Mouse (Mus musculus) kidney, embryonic 14.5 days (tissue): ENCODE results near the gene Use1. TPM values are rescaled to one million over a fixed set of nuclear protein-coding genes. Genes with fewer than 3 reads are reported as not detected.

Experiments used
- ATAC-seq: fragments of 200-750 bp; cut with Nextera tagmentation; 2 replicates; pipeline ENCODE4 v1.8.0; 2017; ENCODE audit warnings: moderate number of reproducible peaks, mild to moderate bottlenecking, moderate TSS enrichment, moderate library complexity; ENCODE audit not compliant: low FRiP score, low TSS enrichment
- H3K27ac ChIP-seq: fragments of 300-500 bp; sonication (generic); 2 replicates; pipeline ENCODE4 v1.5.1; 2014; ENCODE audit warnings: low read depth, mild to moderate bottlenecking, low read length, moderate library complexity, mixed read lengths
- H3K27me3 ChIP-seq: fragments of 300-500 bp; sonication (generic); 2 replicates; pipeline ENCODE4 v1.6.1; 2014; ENCODE audit warnings: mild to moderate bottlenecking, low read length; ENCODE audit not compliant: control insufficient read depth, insufficient read depth
- H3K36me3 ChIP-seq: fragments of 300-500 bp; sonication (generic); 2 replicates; pipeline ENCODE4 v1.6.1; 2014; ENCODE audit warnings: low read length, mixed read lengths; ENCODE audit not compliant: control insufficient read depth, insufficient read depth
- H3K4me1 ChIP-seq: fragments of 300-500 bp; sonication (generic); 2 replicates; pipeline ENCODE4 v1.6.1; 2014; ENCODE audit warnings: low read length, mixed read lengths; ENCODE audit not compliant: control insufficient read depth, insufficient read depth
- H3K4me2 ChIP-seq: fragments of 300-500 bp; sonication (generic); replicated peaks from 2 replicates; pipeline ENCODE4 v1.6.1; 2014; ENCODE audit warnings: low read depth, mild to moderate bottlenecking, low read length
- H3K4me3 ChIP-seq: fragments of 300-500 bp; sonication (generic); 2 replicates; pipeline ENCODE4 v1.5.1; 2014; ENCODE audit warnings: mild to moderate bottlenecking, low read length
- H3K9ac ChIP-seq: fragments of 300-500 bp; sonication (generic); 2 replicates; pipeline ENCODE4 v1.6.1; 2014; ENCODE audit warnings: low read depth, mild to moderate bottlenecking, low read length, moderate library complexity
- H3K9me3 ChIP-seq: fragments of 300-500 bp; sonication (generic); 2 replicates; pipeline ENCODE4 v1.6.1; 2016; ENCODE audit warnings: low read length; ENCODE audit not compliant: control insufficient read depth
- WGBS: fragments of 180-500 bp; shearing (Covaris S2); extraction: QIAGEN DNeasy Blood & Tissue Kit; methylation state at CpG from one replicate; pipeline ENCODE4 v1.1.7; 2014; 5-methylcytosine and 5-hydroxymethylcytosine counted together
- polyA plus RNA-seq: library from polyadenylated mRNA; unstranded; fragments of >200 nt; fragmentation: Nextera tagmentation; extraction: Ambion mirVana; gene quantifications from 2 replicates; pipeline ENCODE4 v1.2.1, GENCODE M21; 2014

Gene Use1
- polyA plus RNA-seq, 1 experiment from 2014 or later: 112 TPM

GRCm38 (mm10) chr8:71404011-71404410 lies 37.4 kb downstream of the Use1 start:
- no peaks in the 10 kb centered on the region for H3K9me3 ChIP-seq
- no peaks in the 10 kb centered on the region for H3K27me3 ChIP-seq
- peaks cover 43% of the 10 kb centered on the region for H3K36me3 ChIP-seq
- ATAC-seq: no peak
- no peak overlapping the region for H3K9ac ChIP-seq
- no peak overlapping the region for H3K4me2 ChIP-seq
- no peak overlapping the region for H3K27ac ChIP-seq
- 89% methylated on average over 8 of the region's 8 CpGs for WGBS
- H3K4me3 ChIP-seq: no peak overlapping the region
- peaks cover 15% of the 10 kb centered on the region for H3K4me1 ChIP-seq

DNA sequence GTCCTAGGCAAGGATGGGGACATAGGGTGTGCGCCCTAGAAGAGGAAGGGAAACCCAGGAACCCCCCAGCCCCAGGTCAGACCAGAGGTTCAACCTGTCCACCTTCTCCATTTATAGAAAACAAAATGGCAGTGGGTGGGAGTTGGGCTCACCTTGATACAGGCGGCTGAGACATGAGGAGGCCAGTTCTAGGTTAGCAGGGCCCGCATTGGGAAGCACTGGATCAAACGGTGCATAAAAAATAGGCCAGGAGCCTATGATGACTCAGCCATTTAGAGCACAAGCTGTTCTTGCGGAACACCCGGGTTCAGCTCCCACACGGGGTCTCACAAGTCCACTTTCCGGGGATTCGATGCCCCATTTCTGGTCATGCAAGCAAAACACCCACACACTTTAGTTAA lies 38.3 kb downstream of the Use1 start:
- Histone ChIP-seq H3K4me3 (peak overlapping the region; percentile 80; the same call in 1 of the 2 replicates), H3K27me3 (no peaks in the 10 kb centered on the region), H3K4me2 (peak overlapping the region; percentile 94; the same call in 1 of the 2 replicates), H3K27ac (no peak overlapping the region), H3K36me3 (peaks cover 42% of the 10 kb centered on the region), H3K4me1 (peaks cover 15% of the 10 kb centered on the region), H3K9me3 (no peaks in the 10 kb centered on the region), H3K9ac (0 out of 2 replicates have a peak overlapping the region, but pooled peaks have one; percentile 77)
- 70% methylated on average over 9 of the region's 9 CpGs for WGBS
- no peak for ATAC-seq

GRCm38 (mm10) chr8:71405401-71406098 lies 38.9 kb downstream of the Use1 start, which contains the start of gene Ankle1:
Gene Ankle1, plus strand, starts transcription at chr8:71406010.
- H3K4me3 ChIP-seq: peak within 1 kb of the TSS; percentile 80
- H3K4me1 ChIP-seq: peaks cover 15% of the 10 kb centered on the region
- 16% methylated on average over 33 of the region's 33 CpGs for WGBS
- H3K36me3 ChIP-seq: peaks cover 41% of the 10 kb centered on the region
- no peaks in the 10 kb centered on the region for H3K9me3 ChIP-seq
- H3K4me2 ChIP-seq: peak within 1 kb of the TSS; percentile 94
- ATAC-seq: peak; percentile 83
- H3K9ac ChIP-seq: peak within 1 kb of the TSS; percentile 77
- H3K27ac ChIP-seq: peak within 1 kb of the TSS; percentile 61
- no peaks in the 10 kb centered on the region for H3K27me3 ChIP-seq

GRCm38 (mm10) chr8:71406099-71407015 lies 39.7 kb downstream of the Use1 start:
- WGBS: under 1% methylated on average over 55 of the region's 55 CpGs
- peak overlapping the region; percentile 80 for H3K4me3 ChIP-seq
- peaks cover 36% of the 10 kb centered on the region for H3K36me3 ChIP-seq
- H3K9me3 ChIP-seq: no peaks in the 10 kb centered on the region
- peak; percentile 86 for ATAC-seq
- peaks cover 15% of the 10 kb centered on the region for H3K4me1 ChIP-seq
- peak overlapping the region; percentile 77 for H3K9ac ChIP-seq
- H3K4me2 ChIP-seq: peak overlapping the region; percentile 94
- H3K27me3 ChIP-seq: no peaks in the 10 kb centered on the region
- H3K27ac ChIP-seq: peak overlapping the region; percentile 55; the same call in 1 of the 2 replicates

DNA sequence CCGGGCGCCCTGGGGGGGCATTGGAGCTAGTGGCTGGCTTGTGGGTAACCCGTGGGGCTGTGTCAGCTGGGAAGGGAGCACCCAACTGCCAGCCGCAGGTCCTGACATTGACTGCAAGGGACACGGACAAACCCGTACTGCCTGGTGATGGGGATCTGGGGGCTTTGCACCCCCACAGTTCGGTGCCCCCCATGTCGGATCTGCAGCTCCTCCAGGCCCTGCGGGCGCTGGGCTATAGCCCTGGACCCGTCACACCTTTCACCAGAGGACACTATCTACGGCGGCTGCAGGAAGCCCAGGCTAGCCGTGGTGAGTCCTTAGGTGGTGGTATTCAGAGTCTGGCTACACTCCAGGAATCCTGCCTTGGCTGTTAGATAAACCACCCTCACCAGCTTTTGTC lies 40.8 kb downstream of the Use1 start:
- Histone ChIP-seq H3K4me3 (no peak overlapping the region), H3K27ac (no peak overlapping the region), H3K4me1 (peaks cover 15% of the 10 kb centered on the region), H3K4me2 (peak overlapping the region; percentile 94; the same call in 1 of the 2 replicates), H3K27me3 (no peaks in the 10 kb centered on the region), H3K36me3 (peaks cover 36% of the 10 kb centered on the region), H3K9ac (peak overlapping the region; percentile 31; the same call in 1 of the 2 replicates), H3K9me3 (no peaks in the 10 kb centered on the region)
- 96% methylated on average over 14 of the region's 14 CpGs for WGBS
- no peak for ATAC-seq

DNA sequence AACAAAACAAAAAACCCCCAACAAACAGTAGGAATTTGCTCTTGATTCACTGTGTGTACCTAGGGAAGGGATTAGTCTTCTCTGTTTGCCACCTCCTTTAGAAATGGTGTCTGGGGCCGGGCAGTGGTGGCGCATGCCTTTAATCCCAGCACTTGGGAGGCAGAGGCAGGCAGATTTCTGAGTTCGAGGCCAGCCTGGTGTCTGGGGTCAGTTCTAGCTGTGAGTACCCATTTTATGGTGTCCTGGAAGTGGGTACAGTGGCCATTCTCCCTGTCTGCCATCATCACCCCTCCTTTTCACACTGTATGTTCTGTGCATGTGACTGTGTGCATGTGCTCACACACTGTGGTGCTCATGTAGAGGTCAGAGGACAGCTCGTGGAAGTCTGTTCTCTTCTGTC lies 41.6 kb downstream of the Use1 start:
- no peak overlapping the region for H3K27ac ChIP-seq
- 88% methylated on average over 4 of the region's 4 CpGs for WGBS
- peaks cover 15% of the 10 kb centered on the region for H3K4me1 ChIP-seq
- H3K9me3 ChIP-seq: no peaks in the 10 kb centered on the region
- H3K36me3 ChIP-seq: peaks cover 31% of the 10 kb centered on the region
- no peak overlapping the region for H3K4me3 ChIP-seq
- H3K4me2 ChIP-seq: no peak overlapping the region
- H3K9ac ChIP-seq: no peak overlapping the region
- ATAC-seq: no peak
- no peaks in the 10 kb centered on the region for H3K27me3 ChIP-seq

- H3K27me3 ChIP-seq: no peaks in the 10 kb centered on the region
- peaks cover 31% of the 10 kb centered on the region for H3K36me3 ChIP-seq
- H3K4me2 ChIP-seq: no peak overlapping the region
- 32% methylated on average over 11 of the region's 11 CpGs for WGBS
- no peak overlapping the region for H3K9ac ChIP-seq
- no peak overlapping the region for H3K27ac ChIP-seq
- ATAC-seq: peak; percentile 48; the same call in 1 of the 2 replicates
- no peak overlapping the region for H3K4me3 ChIP-seq
- H3K4me1 ChIP-seq: peaks cover 7% of the 10 kb centered on the region
- no peaks in the 10 kb centered on the region for H3K9me3 ChIP-seq
These were observed 45.1 kb downstream of the Use1 start for GRCm38 (mm10) chr8:71411535-71412273.
